Mouse (Mus musculus) hindbrain, embryonic 14.5 days (tissue): Measurements from ENCODE around the gene Mtcl1. TPM values are rescaled to one million over a fixed set of nuclear protein-coding genes. Genes with fewer than 3 reads are reported as not detected.

Source experiments
- ATAC-seq: fragments of 200-750 bp; cut with Nextera tagmentation; 2 replicates; pipeline ENCODE4 v1.8.0; 2017; ENCODE audit warnings: moderate number of reproducible peaks, mild to moderate bottlenecking, moderate TSS enrichment, moderate library complexity; ENCODE audit not compliant: low FRiP score
- DNase-seq: peaks from one replicate; pipeline ENCODE4 v3.0.0-alpha.2; 2015; ENCODE audit warnings: low spot score
- H3K27ac ChIP-seq: fragments of 300-500 bp; sonication (generic); 2 replicates; pipeline ENCODE4 v1.5.1; 2014; ENCODE audit warnings: mild to moderate bottlenecking, moderate library complexity
- H3K27me3 ChIP-seq: fragments of 300-500 bp; sonication (generic); 2 replicates; pipeline ENCODE4 v1.6.1; 2014; ENCODE audit warnings: mild to moderate bottlenecking, low read length, mixed read lengths; ENCODE audit not compliant: control insufficient read depth, insufficient read depth
- H3K36me3 ChIP-seq: fragments of 300-500 bp; sonication (generic); replicated peaks from 2 replicates; pipeline ENCODE4 v1.6.1; 2014; ENCODE audit not compliant: control insufficient read depth, insufficient read depth
- H3K4me1 ChIP-seq: fragments of 300-500 bp; sonication (generic); replicated peaks from 2 replicates; pipeline ENCODE4 v1.6.1; 2014; ENCODE audit warnings: antibody characterized with exemption, low read length, mixed read lengths; ENCODE audit not compliant: control insufficient read depth, insufficient read depth
- H3K4me2 ChIP-seq: fragments of 300-500 bp; sonication (generic); replicated peaks from 2 replicates; pipeline ENCODE4 v1.6.1; 2014; ENCODE audit warnings: mild to moderate bottlenecking, moderate library complexity
- H3K4me3 ChIP-seq: fragments of 300-500 bp; sonication (generic); replicated peaks from 2 replicates; pipeline ENCODE4 v1.5.1; 2014; ENCODE audit warnings: mild to moderate bottlenecking, low read length
- H3K9ac ChIP-seq: fragments of 300-500 bp; sonication (generic); 2 replicates; pipeline ENCODE4 v1.6.1; 2014
- H3K9me3 ChIP-seq: fragments of 300-500 bp; sonication (generic); 2 replicates; pipeline ENCODE4 v1.6.1; 2016; ENCODE audit warnings: low read length; ENCODE audit not compliant: control insufficient read depth
- WGBS: fragments of 180-500 bp; shearing (Covaris S2); extraction: QIAGEN DNeasy Blood & Tissue Kit; methylation state at CpG from one replicate; pipeline ENCODE4 v1.1.7; 2014; 5-methylcytosine and 5-hydroxymethylcytosine counted together
- polyA plus RNA-seq: library from polyadenylated mRNA; unstranded; fragments of >200 nt; fragmentation: Nextera tagmentation; extraction: Ambion mirVana; gene quantifications from 2 replicates; pipeline ENCODE4 v1.2.1, GENCODE M21; 2014

Gene Mtcl1
- polyA plus RNA-seq: 35.1 and 37.9 TPM in 2 replicates

GRCm38 (mm10) chr17:66449460-66450341 is at the start of gene Mtcl1:
Gene Mtcl1 (minus strand): TSS chr17:66449750.
- peak within 1 kb of the TSS; percentile 96 for H3K27ac ChIP-seq
- ATAC-seq (peak; percentile 90), DNase-seq (peak; percentile 85)
- H3K4me2 ChIP-seq: peak within 1 kb of the TSS; percentile 84
- no peaks in the 10 kb centered on the region for H3K36me3 ChIP-seq
- H3K4me1 ChIP-seq: peaks cover 42% of the 10 kb centered on the region
- H3K4me3 ChIP-seq: peak within 1 kb of the TSS; percentile 98
- H3K9me3 ChIP-seq: no peaks in the 10 kb centered on the region
- no peaks in the 10 kb centered on the region for H3K27me3 ChIP-seq
- H3K9ac ChIP-seq: peak within 1 kb of the TSS; percentile 99
- WGBS: under 1% methylated on average over 68 of the region's 76 CpGs

- 91% methylated on average over 14 of the region's 14 CpGs for WGBS
These were observed 49.0 kb upstream of the Mtcl1 start for GRCm38 (mm10) chr17:66498598-66498997.

GRCm38 (mm10) chr17:66496589-66496988 is 47.0 kb upstream of the Mtcl1 start:
- DNase-seq (no peak), ATAC-seq (no peak)
- 87% methylated on average over 9 of the region's 9 CpGs for WGBS
- no peaks in the 10 kb centered on the region for H3K27me3 ChIP-seq
- H3K9ac ChIP-seq: no peak overlapping the region
- H3K27ac ChIP-seq: no peak overlapping the region
- no peak overlapping the region for H3K4me2 ChIP-seq
- H3K4me3 ChIP-seq: no peak overlapping the region
- H3K4me1 ChIP-seq: no peaks in the 10 kb centered on the region
- H3K9me3 ChIP-seq: no peaks in the 10 kb centered on the region
- H3K36me3 ChIP-seq: peaks cover 72% of the 10 kb centered on the region

More at GRCm38 (mm10) chr17:66498598-66498997, 49.0 kb upstream of the Mtcl1 start:
- H3K4me3 ChIP-seq: no peak overlapping the region
- no peaks in the 10 kb centered on the region for H3K27me3 ChIP-seq
- no peaks in the 10 kb centered on the region for H3K9me3 ChIP-seq
- ATAC-seq (no peak), DNase-seq (no peak)
- no peak overlapping the region for H3K4me2 ChIP-seq
- H3K27ac ChIP-seq: no peak overlapping the region
- no peak overlapping the region for H3K9ac ChIP-seq
- peaks cover 73% of the 10 kb centered on the region for H3K36me3 ChIP-seq
- no peaks in the 10 kb centered on the region for H3K4me1 ChIP-seq

- Histone ChIP-seq H3K36me3 (peaks cover 14% of the 10 kb centered on the region), H3K9ac (peak overlapping the region; percentile 8; the same call in 1 of the 2 replicates), H3K27ac (no peak overlapping the region), H3K27me3 (no peaks in the 10 kb centered on the region), H3K4me1 (no peaks in the 10 kb centered on the region), H3K4me3 (no peak overlapping the region), H3K4me2 (no peak overlapping the region), H3K9me3 (no peaks in the 10 kb centered on the region)
- WGBS: 44% methylated on average over 10 of the region's 10 CpGs
- DNase-seq (peak; percentile 86), ATAC-seq (peak; percentile 51; the same call in 1 of the 2 replicates)
These were observed 40.6 kb upstream of the Mtcl1 start for GRCm38 (mm10) chr17:66490022-66490601.

- Histone ChIP-seq H3K9me3 (no peaks in the 10 kb centered on the region), H3K4me3 (no peak overlapping the region), H3K27me3 (no peaks in the 10 kb centered on the region), H3K27ac (no peak overlapping the region), H3K9ac (no peak overlapping the region), H3K36me3 (no peaks in the 10 kb centered on the region), H3K4me1 (no peaks in the 10 kb centered on the region), H3K4me2 (no peak overlapping the region)
- 84% methylated on average over 6 of the region's 6 CpGs for WGBS
- ATAC-seq (no peak), DNase-seq (no peak)
These were observed 37.0 kb upstream of the Mtcl1 start for GRCm38 (mm10) chr17:66486576-66486975.

- ATAC-seq: no peak
These were observed 36.2 kb upstream of the Mtcl1 start for GRCm38 (mm10) chr17:66485742-66486141.

GRCm38 (mm10) chr17:66484965-66485364 is 35.4 kb upstream of the Mtcl1 start:
- Histone ChIP-seq H3K9ac (no peak overlapping the region), H3K9me3 (no peaks in the 10 kb centered on the region), H3K27ac (no peak overlapping the region), H3K27me3 (no peaks in the 10 kb centered on the region), H3K4me2 (no peak overlapping the region), H3K36me3 (no peaks in the 10 kb centered on the region), H3K4me1 (peaks cover 14% of the 10 kb centered on the region), H3K4me3 (no peak overlapping the region)
- WGBS: 59% methylated on average over 2 of the region's 2 CpGs
- ATAC-seq (no peak), DNase-seq (no peak)

More at GRCm38 (mm10) chr17:66485742-66486141, 36.2 kb upstream of the Mtcl1 start:
- no peak overlapping the region for H3K27ac ChIP-seq
- WGBS: 3% methylated on average over 11 of the region's 11 CpGs
- no peak overlapping the region for H3K9ac ChIP-seq
- no peaks in the 10 kb centered on the region for H3K27me3 ChIP-seq
- H3K4me1 ChIP-seq: peaks cover 6% of the 10 kb centered on the region
- no peak overlapping the region for H3K4me2 ChIP-seq
- H3K9me3 ChIP-seq: no peaks in the 10 kb centered on the region
- DNase-seq: peak; percentile 85
- H3K4me3 ChIP-seq: no peak overlapping the region
- H3K36me3 ChIP-seq: no peaks in the 10 kb centered on the region

GRCm38 (mm10) chr17:66483651-66484454 is 34.3 kb upstream of the Mtcl1 start:
- no peak overlapping the region for H3K4me2 ChIP-seq
- 68% methylated on average over 9 of the region's 9 CpGs for WGBS

GRCm38 (mm10) chr17:66481295-66481694 is 31.7 kb upstream of the Mtcl1 start:
- WGBS: 64% methylated on average over 4 of the region's 5 CpGs
- H3K36me3 ChIP-seq: no peaks in the 10 kb centered on the region
- H3K4me3 ChIP-seq: no peak overlapping the region
- no peak overlapping the region for H3K9ac ChIP-seq
- DNase-seq (no peak), ATAC-seq (no peak)
- no peaks in the 10 kb centered on the region for H3K9me3 ChIP-seq
- H3K4me1 ChIP-seq: peaks cover 20% of the 10 kb centered on the region
- no peaks in the 10 kb centered on the region for H3K27me3 ChIP-seq
- peak overlapping the region; percentile 83; the same call in 1 of the 2 replicates for H3K27ac ChIP-seq
- H3K4me2 ChIP-seq: no peak overlapping the region; the same call in 1 of the 2 replicates

More at GRCm38 (mm10) chr17:66483651-66484454, 34.3 kb upstream of the Mtcl1 start:
- Histone ChIP-seq H3K27me3 (no peaks in the 10 kb centered on the region), H3K27ac (no peak overlapping the region), H3K4me1 (peaks cover 20% of the 10 kb centered on the region), H3K9ac (no peak overlapping the region), H3K4me3 (no peak overlapping the region), H3K36me3 (no peaks in the 10 kb centered on the region), H3K9me3 (no peaks in the 10 kb centered on the region)
- ATAC-seq: no peak
- DNase-seq: no peak
